Mouse (Mus musculus) CH12.LX (cell line): Measurements from ENCODE around the gene Ndrg2. TPM values are rescaled to one million over a fixed set of nuclear protein-coding genes. Genes with fewer than 3 reads are reported as not detected.

Source experiments
- DNase-seq: peaks from one replicate; pipeline ENCODE4 v3.0.0-alpha.2; 2013; ENCODE audit errors: extremely low read depth
- H3K27ac ChIP-seq: 2 replicates; pipeline ENCODE4 v1.5.1; 2012; ENCODE audit warnings: low read depth, mild to moderate bottlenecking, control low read depth, moderate library complexity; ENCODE audit not compliant: insufficient read depth
- H3K27me3 ChIP-seq: replicated peaks from 2 replicates; pipeline ENCODE3; 2012; ENCODE audit warnings: inconsistent platforms
- H3K36me3 ChIP-seq, 2 experiments: replicated peaks in 1 of 2; 2 replicates each; pipeline versions ENCODE3 to v1.6.1; 2012; ENCODE audit warnings: inconsistent platforms in 1 of 2, low read length in 1 of 2, mild to moderate bottlenecking in 1 of 2, mixed read lengths in 1 of 2, moderate library complexity in 1 of 2; ENCODE audit not compliant: control insufficient read depth in 1 of 2, insufficient read depth in 1 of 2
- H3K4me1 ChIP-seq, 2 experiments: 2 replicates each; pipeline ENCODE4 v1.6.1; 2012; ENCODE audit warnings: inconsistent platforms in 1 of 2, moderate library complexity in 1 of 2; ENCODE audit not compliant: insufficient read depth in 2 of 2, control insufficient read depth in 1 of 2
- H3K4me2 ChIP-seq: 2 replicates; pipeline ENCODE4 v1.6.1; 2012; ENCODE audit warnings: low read depth, mild to moderate bottlenecking, control low read depth; ENCODE audit not compliant: poor library complexity, insufficient read depth, severe bottlenecking
- H3K4me3 ChIP-seq, 3 experiments: fragments of 150-350 bp in 1 of 3; sonication (generic) in 1 of 3; replicated peaks in 1 of 3; 2 replicates each; pipeline versions ENCODE3 to v1.5.1; 2011 to 2012; ENCODE audit warnings: low read depth in 2 of 3, low read length in 2 of 3, mild to moderate bottlenecking in 2 of 3, moderate library complexity in 2 of 3, control low read depth in 1 of 3, improper control_type of control experiment in 1 of 3, inconsistent platforms in 1 of 3, mixed read lengths in 1 of 3; ENCODE audit not compliant: poor library complexity in 1 of 3
- H3K79me2 ChIP-seq: replicated peaks from 2 replicates; pipeline ENCODE4 v1.6.1; 2012; ENCODE audit warnings: mild to moderate bottlenecking, moderate library complexity; ENCODE audit not compliant: control insufficient read depth, poor library complexity, insufficient read depth, severe bottlenecking; ENCODE audit errors: extremely low read depth
- H3K9ac ChIP-seq: 2 replicates; pipeline ENCODE4 v1.6.1; 2012; ENCODE audit warnings: low read depth, mild to moderate bottlenecking, control low read depth, moderate library complexity; ENCODE audit not compliant: insufficient read depth
- H3K9me3 ChIP-seq: replicated peaks from 2 replicates; pipeline ENCODE3; 2012; ENCODE audit warnings: low read length, inconsistent platforms, mixed read lengths
- BHLHE40 ChIP-seq: IDR thresholded peaks from 2 replicates; pipeline ENCODE4 v1.6.1; 2011; ENCODE audit warnings: mild to moderate bottlenecking, low read depth, low read length, improper control_type of control experiment
- CHD1 ChIP-seq: IDR thresholded peaks from 2 replicates; pipeline ENCODE4 v1.6.1; 2012; ENCODE audit warnings: low read depth, low read length, improper control_type of control experiment, inconsistent platforms
- CHD2 ChIP-seq: IDR thresholded peaks from 2 replicates; pipeline ENCODE4 v1.6.1; 2011; ENCODE audit warnings: low read length, improper control_type of control experiment
- E2F4 ChIP-seq: IDR thresholded peaks from 2 replicates; pipeline ENCODE4 v1.6.1; 2011; ENCODE audit warnings: low read depth, low read length, improper control_type of control experiment; ENCODE audit not compliant: insufficient replicate concordance
- ELF1 ChIP-seq: IDR thresholded peaks from 2 replicates; pipeline ENCODE4 v1.6.1; 2014; ENCODE audit warnings: low read depth, mild to moderate bottlenecking, inconsistent platforms, low read length, improper control_type of control experiment
- GABPA ChIP-seq: IDR thresholded peaks from 2 replicates; pipeline ENCODE4 v1.6.1; 2012; ENCODE audit warnings: low read depth, low read length, improper control_type of control experiment, inconsistent platforms; ENCODE audit not compliant: insufficient replicate concordance
- HCFC1 ChIP-seq: IDR thresholded peaks from 2 replicates; pipeline ENCODE4 v1.6.1; 2012; ENCODE audit warnings: low read depth, mild to moderate bottlenecking, inconsistent platforms, low read length, improper control_type of control experiment
- IRF4 ChIP-seq: IDR thresholded peaks from 2 replicates; pipeline ENCODE4 v1.6.1; 2014; ENCODE audit warnings: low read depth, mild to moderate bottlenecking, inconsistent platforms, low read length, improper control_type of control experiment
- JUN ChIP-seq: IDR thresholded peaks from 2 replicates; pipeline ENCODE4 v1.6.1; 2011; ENCODE audit warnings: low read depth, mild to moderate bottlenecking, low read length, improper control_type of control experiment, moderate library complexity; ENCODE audit not compliant: insufficient read depth
- JUND ChIP-seq: conservative IDR thresholded peaks from 2 replicates; pipeline ENCODE4 v1.6.1; 2011; ENCODE audit warnings: low read depth, low read length, improper control_type of control experiment
- KAT2A ChIP-seq: IDR thresholded peaks from 2 replicates; pipeline ENCODE4 v1.6.1; 2012; ENCODE audit warnings: low read length, improper control_type of control experiment, inconsistent platforms; ENCODE audit not compliant: insufficient replicate concordance
- MAX ChIP-seq: IDR thresholded peaks from 2 replicates; pipeline ENCODE4 v1.6.1; 2011; ENCODE audit warnings: low read length, improper control_type of control experiment
- MAZ ChIP-seq: IDR thresholded peaks from 2 replicates; pipeline ENCODE4 v1.6.1; 2012; ENCODE audit warnings: low read depth, mild to moderate bottlenecking, inconsistent platforms, low read length, improper control_type of control experiment, moderate library complexity
- MEF2A ChIP-seq: IDR thresholded peaks from 2 replicates; pipeline ENCODE4 v1.6.1; 2014; ENCODE audit warnings: low read depth, mild to moderate bottlenecking, inconsistent platforms, low read length, improper control_type of control experiment, borderline replicate concordance
- MXI1 ChIP-seq: IDR thresholded peaks from 2 replicates; pipeline ENCODE4 v1.6.1; 2011; ENCODE audit warnings: mild to moderate bottlenecking, low read depth, low read length, improper control_type of control experiment
- MYC ChIP-seq: IDR thresholded peaks from 2 replicates; pipeline ENCODE4 v1.6.1; 2011; ENCODE audit warnings: low read depth, mild to moderate bottlenecking, improper control_type of control experiment, low read length
- NELFE ChIP-seq: IDR thresholded peaks from 2 replicates; pipeline ENCODE4 v1.6.1; 2011; ENCODE audit warnings: low read depth, low read length, improper control_type of control experiment
- POLR2A ChIP-seq: IDR thresholded peaks from 2 replicates; pipeline ENCODE4 v1.6.1; 2011; ENCODE audit warnings: low read depth, mild to moderate bottlenecking, improper control_type of control experiment, low read length
- POLR2AphosphoS2 ChIP-seq: IDR thresholded peaks from 2 replicates; pipeline ENCODE4 v1.6.1; 2011; ENCODE audit warnings: low read depth, low read length, improper control_type of control experiment
- RAD21 ChIP-seq: IDR thresholded peaks from 2 replicates; pipeline ENCODE4 v1.6.1; 2011; ENCODE audit warnings: low read depth, mild to moderate bottlenecking, low read length, improper control_type of control experiment, moderate library complexity
- RCOR1 ChIP-seq: conservative IDR thresholded peaks from 2 replicates; pipeline ENCODE4 v1.6.1; 2012; ENCODE audit warnings: low read depth, mild to moderate bottlenecking, inconsistent platforms, low read length, improper control_type of control experiment
- SMC3 ChIP-seq: IDR thresholded peaks from 2 replicates; pipeline ENCODE4 v1.6.1; 2011; ENCODE audit warnings: low read depth, low read length, improper control_type of control experiment
- TBP ChIP-seq: conservative IDR thresholded peaks from 2 replicates; pipeline ENCODE4 v1.6.1; 2011; ENCODE audit warnings: low read depth, low read length, improper control_type of control experiment
- TCF12 ChIP-seq: IDR thresholded peaks from 2 replicates; pipeline ENCODE4 v1.6.1; 2014; ENCODE audit warnings: low read depth, mild to moderate bottlenecking, inconsistent platforms, low read length, improper control_type of control experiment
- UBTF ChIP-seq: IDR thresholded peaks from 2 replicates; pipeline ENCODE4 v1.6.1; 2012; ENCODE audit warnings: low read depth, mild to moderate bottlenecking, inconsistent platforms, low read length, improper control_type of control experiment, moderate library complexity
- USF1 ChIP-seq: IDR thresholded peaks from 2 replicates; pipeline ENCODE4 v1.6.1; 2014; ENCODE audit warnings: low read depth, mild to moderate bottlenecking, inconsistent platforms, low read length, improper control_type of control experiment
- ZKSCAN1 ChIP-seq: IDR thresholded peaks from 2 replicates; pipeline ENCODE4 v1.6.1; 2012; ENCODE audit warnings: low read depth, inconsistent platforms, low read length, improper control_type of control experiment, borderline replicate concordance
- dilution Hi-C: fragments of 300-500 bp; cut with MboI; formaldehyde crosslinking; loops from 2 replicates; pipeline ENCODE4 v1.14.3; 2020; ENCODE audit warnings: low sequenced_read_pairs; ENCODE audit not compliant: extremely low pct_unique_long_range_greater_than_20kb, extremely low pct_ligation_motif_present
- in situ Hi-C: fragments of 300-500 bp; cut with MboI; formaldehyde crosslinking; loops from 3 replicates; pipeline ENCODE4 v1.14.3; 2019; ENCODE audit warnings: low sequenced_read_pairs, low pct_ligation_motif_present, low pct_unique_long_range_greater_than_20kb, mixed read lengths
- polyA plus RNA-seq: library from polyadenylated mRNA; unstranded; fragments of >175 nt; gene quantifications from 2 replicates; pipeline ENCODE4 v1.2.1, GENCODE M21; 2012; ENCODE audit warnings: low read depth; ENCODE audit not compliant: insufficient read length
- total RNA-seq, 2 experiments: library from RNA; depleted of rRNA; stranded (reverse); fragments of 300-350 nt in 1 of 2; fragments of >200 nt in 1 of 2; gene quantifications; 2 replicates each; pipeline ENCODE4 v1.2.3; 2012 to 2014

Gene Ndrg2
- total and polyA plus RNA-seq, 3 experiments, result 0.50 to 1.1 (median 1.0) TPM

- no peak for DNase-seq
- Histone ChIP-seq H3K79me2 (no peaks in the 10 kb centered on the region), H3K4me2 (no peak overlapping the region), H3K9ac (no peak overlapping the region), H3K27ac (no peak overlapping the region), H3K4me3 (no peak overlapping the region), H3K4me1 (peaks cover 3 to 14% of the 10 kb centered on the region in 2 experiments; a peak in 3 of 4 replicates), H3K36me3 (no peaks in the 10 kb centered on the region), H3K9me3 (no peaks in the 10 kb centered on the region), H3K27me3 (peaks cover 2% of the 10 kb centered on the region)
- in situ Hi-C loops (loop anchor here (25.0 kb wide), 1 partner anchor 414 kb away; the partner anchor contains the start of gene Sall2), dilution Hi-C loops (no loop called here)
- TF ChIP-seq TBP, result no peak
- no peak for TF ChIP-seq MAX
- no peak for TF ChIP-seq MEF2A
- TF ChIP-seq RCOR1, result no peak
- TF ChIP-seq CHD1, result no peak
- TF ChIP-seq BHLHE40, result no peak
- no peak for TF ChIP-seq USF1
- TF ChIP-seq TCF12, result no peak
- no peak for TF ChIP-seq POLR2AphosphoS2
- TF ChIP-seq ZKSCAN1, result no peak
- TF ChIP-seq MAZ, result no peak
- no peak for TF ChIP-seq GABPA
- TF ChIP-seq CHD2, result no peak
- no peak for TF ChIP-seq POLR2A
- TF ChIP-seq IRF4, result no peak
Measured at GRCm38 (mm10) chr14:51923492-51923891, 9.5 kb upstream of the Ndrg2 start.

GRCm38 (mm10) chr14:51922910-51923309, 9.0 kb upstream of the Ndrg2 start:
- no peaks in the 10 kb centered on the region for H3K9me3 ChIP-seq
- no peak for TF ChIP-seq RAD21
- TF ChIP-seq MAX, result no peak
- TF ChIP-seq CHD2, result no peak
- no peak for TF ChIP-seq TBP
- no peak for TF ChIP-seq E2F4
- no peak for TF ChIP-seq TCF12
- TF ChIP-seq SMC3, result no peak
- TF ChIP-seq ZKSCAN1, result no peak
- no peak for TF ChIP-seq ELF1
- no peak for TF ChIP-seq MXI1
- TF ChIP-seq KAT2A, result no peak
- no peak for TF ChIP-seq POLR2AphosphoS2
- no peak for TF ChIP-seq UBTF
- TF ChIP-seq JUND, result no peak
- no peak for TF ChIP-seq JUN
- TF ChIP-seq USF1, result no peak
- no peak for TF ChIP-seq MAZ
- TF ChIP-seq MYC, result no peak
- no peak for TF ChIP-seq NELFE
- no peak for TF ChIP-seq HCFC1
- TF ChIP-seq, all 38 proteins: peak for 0
- H3K4me3 ChIP-seq, result no peak overlapping the region
- in situ Hi-C loops (loop anchor here (25.0 kb wide), 1 partner anchor 414 kb away; the partner anchor contains the start of gene Sall2), dilution Hi-C loops (no loop called here)
- H3K9ac ChIP-seq, result no peak overlapping the region
- H3K27me3 ChIP-seq, result peaks cover 2% of the 10 kb centered on the region
- H3K79me2 ChIP-seq, result no peaks in the 10 kb centered on the region
- no peak overlapping the region for H3K4me2 ChIP-seq
- H3K36me3 ChIP-seq, result no peaks in the 10 kb centered on the region
- peaks cover 3 to 14% of the 10 kb centered on the region in 2 experiments; a peak in 3 of 4 replicates for H3K4me1 ChIP-seq
- no peak overlapping the region for H3K27ac ChIP-seq
- DNase-seq, result no peak
